Mouse (Mus musculus) layer of hippocampus, adult 6 months (tissue): ENCODE results near the gene Olfr152. TPM values are rescaled to one million over a fixed set of nuclear protein-coding genes. Genes with fewer than 3 reads are reported as not detected.

Experiments used
- long read RNA-seq, 2 experiments: library from polyadenylated mRNA; unstranded; transcript quantifications; one replicate each; pipeline ENCODE4 v2.0.0; 2019 to 2020
- polyA plus RNA-seq: library from polyadenylated mRNA; unstranded; fragments of <200 nt; fragmentation: Nextera tagmentation; gene quantifications from 2 replicates; pipeline ENCODE4 v1.2.3, GENCODE M21; 2021

The Olfr152 gene
- not detected in 2 replicates for polyA plus RNA-seq
- long read RNA-seq, experiment 1: 0 reads
- long read RNA-seq, experiment 2: 0 reads

GRCm38 (mm10) chr2:87779183-87779582, at the start of gene Olfr152:
Olfr152 (plus strand) TSS chr2:87779483.

GRCm38 (mm10) chr2:87739878-87740277, 39.4 kb upstream of the Olfr152 start, which contains the start of gene Olfr1138:
Olfr1138 (minus strand) TSS chr2:87739978.

GRCm38 (mm10) chr2:87743452-87743851, 35.8 kb upstream of the Olfr152 start, which contains the start of gene Olfr1140:
Olfr1140 (plus strand) TSS chr2:87743752.

GRCm38 (mm10) chr2:87753891-87754290, 25.4 kb upstream of the Olfr152 start, which contains the start of gene Olfr1141:
Olfr1141 (minus strand) TSS chr2:87753991.

GRCm38 (mm10) chr2:87800292-87800691, 21.0 kb downstream of the Olfr152 start, which contains the start of gene Olfr1143:
Olfr1143 (plus strand) TSS chr2:87800592.

GRCm38 (mm10) chr2:87809522-87809921, 30.2 kb downstream of the Olfr152 start, which contains the start of gene Olfr1145:
Olfr1145 (plus strand) TSS chr2:87809822.

GRCm38 (mm10) chr2:87830233-87830632, 51.0 kb downstream of the Olfr152 start, which contains the start of gene Olfr1148:
Olfr1148 (plus strand) TSS chr2:87830533.

Other genes with a start within 250 kb of the Olfr152 start
- gene Olfr153, start 247.7 kb upstream of the Olfr152 start, polyA plus RNA-seq: not detected in 2 replicates
- gene Olfr1128, start 233.9 kb upstream of the Olfr152 start, polyA plus RNA-seq: not detected in 2 replicates
- not detected in 2 replicates for gene Olfr1129, start 205.6 kb upstream of the Olfr152 start, polyA plus RNA-seq
- gene Olfr1130, start 173.3 kb upstream of the Olfr152 start, polyA plus RNA-seq: not detected in 2 replicates
- gene Olfr1131, start 152.4 kb upstream of the Olfr152 start, polyA plus RNA-seq: not detected in 2 replicates
- gene Olfr1132, start 141.9 kb upstream of the Olfr152 start, polyA plus RNA-seq: not detected in 2 replicates
- not detected in 2 replicates for gene Olfr1133, start 132.1 kb upstream of the Olfr152 start, polyA plus RNA-seq
- not detected in 2 replicates for gene Olfr1134, start 121.0 kb upstream of the Olfr152 start, polyA plus RNA-seq
- gene Olfr1135, start 105.8 kb upstream of the Olfr152 start, polyA plus RNA-seq: not detected in 2 replicates
- gene Olfr1136, start 85.5 kb upstream of the Olfr152 start, polyA plus RNA-seq: not detected in 2 replicates
- gene Olfr1137, start 66.3 kb upstream of the Olfr152 start, polyA plus RNA-seq: not detected in 2 replicates
- not detected in 2 replicates for gene Olfr1138, start 39.5 kb upstream of the Olfr152 start, polyA plus RNA-seq
- gene Olfr1140, start 35.7 kb upstream of the Olfr152 start, polyA plus RNA-seq: not detected in 2 replicates
- not detected in 2 replicates for gene Olfr1141, start 25.5 kb upstream of the Olfr152 start, polyA plus RNA-seq
- not detected in 2 replicates for gene Olfr1143, start 21.1 kb downstream of the Olfr152 start, polyA plus RNA-seq
- not detected in 2 replicates for gene Olfr1145, start 30.3 kb downstream of the Olfr152 start, polyA plus RNA-seq
- not detected in 2 replicates for gene Olfr1148, start 51.0 kb downstream of the Olfr152 start, polyA plus RNA-seq
- gene Olfr1150-ps1, start 64.5 kb downstream of the Olfr152 start, polyA plus RNA-seq: not detected in 2 replicates
- not detected in 2 replicates for gene Olfr1151, start 76.4 kb downstream of the Olfr152 start, polyA plus RNA-seq
- not detected in 2 replicates for gene Olfr1152, start 87.0 kb downstream of the Olfr152 start, polyA plus RNA-seq
- gene Olfr1153, start 115.5 kb downstream of the Olfr152 start, polyA plus RNA-seq: not detected in 2 replicates
- gene Olfr1154, start 125.7 kb downstream of the Olfr152 start, polyA plus RNA-seq: not detected in 2 replicates
- gene Olfr1155, start 165.7 kb downstream of the Olfr152 start, polyA plus RNA-seq: not detected in 2 replicates
- gene Olfr1156, start 173.6 kb downstream of the Olfr152 start, polyA plus RNA-seq: not detected in 2 replicates
- not detected in 2 replicates for gene Olfr1157, start 188.8 kb downstream of the Olfr152 start, polyA plus RNA-seq
- not detected in 2 replicates for gene Olfr74, start 195.2 kb downstream of the Olfr152 start, polyA plus RNA-seq
- not detected in 2 replicates for gene Olfr1158, start 210.6 kb downstream of the Olfr152 start, polyA plus RNA-seq
- not detected in 2 replicates for gene Olfr1160, start 228.8 kb downstream of the Olfr152 start, polyA plus RNA-seq
- not detected in 2 replicates for gene Olfr1161, start 243.3 kb downstream of the Olfr152 start, polyA plus RNA-seq